ENCODE assay signal across 17 mouse cellular contexts in the genomic region with DNA sequence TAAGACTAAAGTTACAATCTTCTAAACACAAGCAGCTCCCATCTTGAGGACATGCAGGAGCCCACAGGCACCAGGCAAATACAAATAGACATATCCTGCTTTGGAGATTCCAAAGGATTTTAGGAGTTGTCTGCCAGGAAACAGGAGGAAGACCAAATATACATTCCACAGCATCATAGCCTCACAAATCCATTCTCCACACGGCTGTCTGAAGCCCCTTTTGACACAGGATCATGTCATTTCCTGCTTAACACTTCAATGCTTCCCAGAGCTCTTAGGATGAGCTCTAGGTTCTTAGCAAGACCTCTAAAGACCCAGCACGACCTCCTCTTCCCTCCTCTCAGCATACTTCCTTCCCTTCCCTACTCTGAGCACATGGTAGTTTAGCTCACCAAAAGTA.
DNase-seq lines count a peak whose midpoint lies in the region; ATAC-seq and TF ChIP-seq lines count a peak whose summit lies in the region.
"Had no signal": no experiment of that assay in that cellular context is flagged by ENCODE, and none has a peak within 500 bp of the region (broad histone marks: within the 10 kb centered on the region; RNA-seq: fewer than 3 reads in every experiment).

No protein-coding gene starts in this region.

- peaks cover 3% of the 10 kb centered on the region; the same call in 1 of the 2 replicates for H3K36me3 ChIP-seq in heart, embryonic 12.5 days
- no peaks in the 10 kb centered on the region for H3K36me3 ChIP-seq in kidney, postnatal 0 days (ENCODE audit: insufficient read depth, low read length)
- no peaks in the 10 kb centered on the region for H3K36me3 ChIP-seq in stomach, embryonic 14.5 days (ENCODE audit: control insufficient read depth, insufficient read depth, low read length)
- H3K36me3 ChIP-seq in stomach, postnatal 0 days (ENCODE audit: control insufficient read depth, insufficient read depth, low read length) = no peaks in the 10 kb centered on the region
- H3K36me3 ChIP-seq: forebrain, embryonic 15.5 days had no signal

- 23% methylated on average over 2 of the region's 2 CpGs for WGBS in heart, embryonic 12.5 days
- WGBS in kidney, postnatal 0 days = 29% methylated on average over 2 of the region's 2 CpGs
- WGBS in stomach, embryonic 14.5 days = 31% methylated on average over 2 of the region's 2 CpGs
- WGBS in stomach, postnatal 0 days = 21% methylated on average over 2 of the region's 2 CpGs

- ATAC-seq in heart, embryonic 12.5 days (ENCODE audit: insufficient number of reproducible peaks, low FRiP score) = no peak
- no peak for ATAC-seq in kidney, postnatal 0 days (replicated peaks; ENCODE audit: low FRiP score, low read depth)
- ATAC-seq in stomach, embryonic 14.5 days (ENCODE audit: insufficient number of reproducible peaks, insufficient read depth, low FRiP score, low read depth) = no peak
- no peak for ATAC-seq in stomach, postnatal 0 days (ENCODE audit: low FRiP score, low TSS enrichment)
- ATAC-seq: activated CD4-positive, CD25-positive, alpha-beta regulatory T cell, adult 4 months; forebrain, embryonic 15.5 days; hindbrain, embryonic 16.5 days had no signal

- H3K4me3 ChIP-seq in heart, embryonic 12.5 days = no peak overlapping the region
- no peak overlapping the region for H3K4me3 ChIP-seq in kidney, postnatal 0 days (replicated peaks; ENCODE audit: low read depth, low read length)
- no peak overlapping the region for H3K4me3 ChIP-seq in stomach, embryonic 14.5 days (ENCODE audit: low read depth, low read length)
- H3K4me3 ChIP-seq in stomach, postnatal 0 days (ENCODE audit: low read depth, low read length) = no peak overlapping the region
- H3K4me3 ChIP-seq: erythroblast, embryonic 14.5 days; forebrain, embryonic 15.5 days had no signal

- no peaks in the 10 kb centered on the region for H3K9me3 ChIP-seq in heart, embryonic 12.5 days (replicated peaks)
- H3K9me3 ChIP-seq in kidney, postnatal 0 days (replicated peaks; ENCODE audit: low read length) = no peaks in the 10 kb centered on the region
- H3K9me3 ChIP-seq in stomach, embryonic 14.5 days (ENCODE audit: control insufficient read depth, low read depth, low read length) = no peaks in the 10 kb centered on the region
- no peaks in the 10 kb centered on the region for H3K9me3 ChIP-seq in stomach, postnatal 0 days (ENCODE audit: control insufficient read depth, low read length)
- H3K9me3 ChIP-seq: forebrain, embryonic 15.5 days had no signal

- no peak for TF ChIP-seq CTCF in kidney, postnatal 0 days (IDR thresholded peaks at IDR 0.05; ENCODE audit: low read depth)
- no peak for TF ChIP-seq CTCF in stomach, postnatal 0 days (IDR thresholded peaks at IDR 0.05; ENCODE audit: low read depth)

- no peak for TF ChIP-seq EP300 in stomach, postnatal 0 days (optimal IDR thresholded peaks at IDR 0.05)

- no peaks in the 10 kb centered on the region for H3K27me3 ChIP-seq in heart, embryonic 12.5 days (replicated peaks)
- no peaks in the 10 kb centered on the region for H3K27me3 ChIP-seq in kidney, postnatal 0 days (ENCODE audit: insufficient read depth, low read length)
- H3K27me3 ChIP-seq in stomach, embryonic 14.5 days (ENCODE audit: control insufficient read depth, insufficient read depth, low read length) = no peaks in the 10 kb centered on the region
- no peaks in the 10 kb centered on the region for H3K27me3 ChIP-seq in stomach, postnatal 0 days (ENCODE audit: control insufficient read depth, insufficient read depth, low read length)
- H3K27me3 ChIP-seq: forebrain, embryonic 15.5 days had no signal

- intact Hi-C loops in heart, postnatal 10 days (cut with DNase I) = no loop called here

- no peak overlapping the region for H3K4me2 ChIP-seq in heart, embryonic 12.5 days
- no peak overlapping the region for H3K4me2 ChIP-seq in kidney, postnatal 0 days (ENCODE audit: low read length)
- H3K4me2 ChIP-seq in stomach, embryonic 14.5 days (replicated peaks; ENCODE audit: low read depth, low read length) = no peak overlapping the region
- H3K4me2 ChIP-seq in stomach, postnatal 0 days (replicated peaks; ENCODE audit: low read depth) = no peak overlapping the region
- H3K4me2 ChIP-seq: forebrain, embryonic 15.5 days had no signal

- peak overlapping the region; percentile 47; the same call in 1 of the 2 replicates for H3K27ac ChIP-seq in heart, embryonic 12.5 days (ENCODE audit: poor library complexity, severe bottlenecking)
- no peak overlapping the region; the same call in 1 of the 2 replicates for H3K27ac ChIP-seq in kidney, postnatal 0 days
- peak overlapping the region; percentile 13; the same call in 1 of the 2 replicates for H3K27ac ChIP-seq in stomach, embryonic 14.5 days (ENCODE audit: low read length)
- H3K27ac ChIP-seq in stomach, postnatal 0 days (replicated peaks) = no peak overlapping the region
- H3K27ac ChIP-seq: forebrain, embryonic 15.5 days; liver, embryonic 14.5 days had no signal

- H3K4me1 ChIP-seq in heart, embryonic 12.5 days (replicated peaks) = peaks cover 51% of the 10 kb centered on the region
- H3K4me1 ChIP-seq in kidney, postnatal 0 days (replicated peaks; ENCODE audit: insufficient read depth, low read length) = 0 out of 2 replicates have a peak, but pooled peaks cover 8% of the 10 kb centered on the region
- peaks cover 26% of the 10 kb centered on the region for H3K4me1 ChIP-seq in stomach, embryonic 14.5 days (ENCODE audit: control insufficient read depth, insufficient read depth, low read length)
- peaks cover 7% of the 10 kb centered on the region for H3K4me1 ChIP-seq in stomach, postnatal 0 days (replicated peaks; ENCODE audit: control insufficient read depth, insufficient read depth)

- H3K9ac ChIP-seq in heart, embryonic 12.5 days = no peak overlapping the region
- no peak overlapping the region for H3K9ac ChIP-seq in kidney, postnatal 0 days (ENCODE audit: low read depth, low read length)
- H3K9ac ChIP-seq in stomach, embryonic 14.5 days (replicated peaks; ENCODE audit: low read depth, low read length) = no peak overlapping the region
- no peak overlapping the region for H3K9ac ChIP-seq in stomach, postnatal 0 days (ENCODE audit: low read length)
- H3K9ac ChIP-seq: forebrain, embryonic 15.5 days; liver, embryonic 14.5 days had no signal

- no peak for DNase-seq in heart, postnatal 10 days
- DNase-seq in kidney, postnatal 0 days (ENCODE audit: low spot score) = peak; percentile 53
- no peak for DNase-seq in kidney, adult 9 months
- no peak for DNase-seq in stomach, postnatal 0 days (ENCODE audit: low spot score)
- DNase-seq in layer of hippocampus, postnatal 14 days (ENCODE audit: low spot score in 2 of 2) = no peak
- DNase-seq: adrenal gland, postnatal 25 days; cerebellum, adult 8-10 months; kidney, postnatal 14 days; layer of hippocampus, adult 9-11 months; thymus, postnatal 25 days had no signal

Comparison
In these comparisons a context has a peak if more than half of its experiments do, and no peak if none do; other contexts are left out.
1. H3K27ac ChIP-seq: peak in heart, embryonic 12.5 days (single experiment) and stomach, embryonic 14.5 days (single experiment); none in kidney, postnatal 0 days (single experiment) and stomach, postnatal 0 days (single experiment).